Mouse (Mus musculus) megakaryocyte, embryonic 14.5 days (primary cell): Measurements from ENCODE around the gene Camk2d.

Experiments
- FLI1 ChIP-seq: IDR thresholded peaks from 2 replicates; pipeline ENCODE4 v1.6.1; 2012; ENCODE audit warnings: low read length, inconsistent platforms, mixed read lengths
- GATA1 ChIP-seq: IDR thresholded peaks from 3 replicates; pipeline ENCODE4 v1.6.1; 2012; ENCODE audit warnings: mixed read lengths, low read length, inconsistent platforms, borderline replicate concordance

DNA sequence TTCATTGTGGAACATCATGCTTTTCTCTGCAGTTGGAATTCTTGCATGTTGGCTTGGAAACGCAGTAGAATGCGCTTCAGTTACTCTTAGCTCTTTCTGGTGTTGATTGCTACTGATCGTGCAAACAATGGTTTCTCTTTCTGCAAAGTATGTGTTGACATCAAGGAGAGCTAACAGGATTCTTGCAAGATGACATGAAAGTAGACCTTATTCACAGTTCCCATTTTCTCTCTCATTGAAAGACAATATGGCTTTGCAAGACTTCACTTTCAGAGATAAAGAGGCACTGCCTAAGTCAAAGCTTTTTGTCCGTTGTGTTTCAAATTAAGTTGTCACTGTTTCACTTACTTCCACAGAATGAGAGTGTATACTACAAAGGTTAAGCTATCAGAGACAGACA lies 210.0 kb downstream of the Camk2d start:
- TF ChIP-seq GATA1 (no peak), FLI1 (no peak)
